Mouse (Mus musculus) urinary bladder, adult 2 months (tissue): Measurements from ENCODE around the gene Npepps. TPM values are rescaled to one million over a fixed set of nuclear protein-coding genes. Genes with fewer than 3 reads are reported as not detected.
"Not testable (repeated sequence)": the region's sequence is repeated elsewhere in the genome, so short reads cannot be mapped to it uniquely, and the experiment has no call there.

ENCODE experiments used
- DNase-seq: peaks from one replicate; pipeline ENCODE4 v3.0.0; 2022; ENCODE audit warnings: low spot score
- polyA plus RNA-seq: library from polyadenylated mRNA; depleted of rRNA; stranded (reverse); fragments of >200 nt; gene quantifications from 2 replicates; pipeline ENCODE4 v1.2.3, GENCODE M21; 2012

Npepps gene
- polyA plus RNA-seq, 1 experiment = 51.6 TPM

GRCm38 (mm10) chr11:97296542-97296941 lies 16.1 kb upstream of the Npepps start:
- no peak for DNase-seq

- DNase-seq = no peak
Observed at GRCm38 (mm10) chr11:97292731-97293130, 12.3 kb upstream of the Npepps start.

DNA sequence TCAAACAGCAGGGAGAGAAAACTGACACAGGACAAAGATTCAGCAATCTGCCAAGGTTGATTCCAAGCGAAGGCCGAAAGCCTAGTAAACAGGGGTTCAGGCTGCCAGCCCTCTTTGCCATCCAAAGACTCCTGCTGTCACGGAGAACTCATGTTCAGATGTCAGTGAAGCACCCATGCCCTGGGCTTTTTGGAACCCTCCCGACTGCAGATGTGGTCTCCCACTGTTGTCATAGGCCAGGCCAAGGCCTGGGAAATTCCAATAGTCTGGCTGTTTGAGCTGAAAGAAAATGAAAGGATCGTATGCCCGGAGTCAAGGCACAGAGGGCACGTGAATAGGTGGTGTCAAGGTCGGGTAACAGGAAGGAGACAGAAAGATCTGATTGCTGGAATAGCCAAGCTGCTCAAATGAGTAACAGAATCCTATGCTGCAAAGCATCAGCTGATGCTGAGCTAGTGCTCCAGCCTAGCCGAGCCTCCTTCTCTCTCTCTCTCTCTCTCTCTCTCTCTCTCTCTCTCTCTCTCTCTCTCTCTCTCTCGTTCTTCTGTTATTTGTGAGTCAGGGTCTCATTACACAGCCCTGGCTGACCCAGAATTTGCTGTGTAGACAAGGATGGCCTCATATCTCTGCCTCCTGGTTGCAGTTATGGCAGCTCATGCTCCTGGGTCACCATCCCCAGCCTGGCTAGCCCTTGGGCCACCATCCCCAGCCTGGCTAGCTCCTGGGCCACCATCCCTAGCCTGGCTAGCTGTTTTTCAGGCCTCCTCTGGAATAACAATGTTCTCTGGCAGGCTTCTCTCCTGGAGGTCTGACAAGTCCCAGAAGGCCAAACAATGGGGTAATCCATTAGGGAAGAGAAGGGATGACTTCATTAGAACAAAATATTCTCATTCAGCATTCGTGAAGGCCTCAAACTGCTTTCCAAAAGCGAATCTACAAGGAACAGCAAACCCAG lies 9.1 kb upstream of the Npepps start:
- no peak for DNase-seq

DNA sequence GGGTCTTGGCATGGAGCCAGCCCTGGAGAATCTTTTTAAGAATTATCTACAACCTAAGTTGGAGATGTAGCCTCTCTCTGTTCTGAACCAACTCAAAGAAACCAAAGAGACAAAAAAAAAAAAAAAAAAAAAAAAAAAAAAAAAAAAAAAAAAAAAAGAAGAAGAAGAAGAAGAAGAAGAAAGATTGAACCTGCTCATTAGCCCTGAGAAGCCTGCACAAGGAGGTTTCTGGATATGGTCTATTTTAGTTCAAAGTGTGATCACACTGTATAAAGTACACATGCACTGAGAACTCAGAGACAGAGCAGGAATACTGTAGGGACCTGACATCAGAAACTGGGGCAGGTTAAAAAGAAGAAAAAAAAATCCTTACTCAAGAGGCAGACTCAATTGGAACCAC lies 7.2 kb upstream of the Npepps start:
- no peak for DNase-seq

GRCm38 (mm10) chr11:97286973-97287372 lies 6.5 kb upstream of the Npepps start:
- DNase-seq = no peak

DNA sequence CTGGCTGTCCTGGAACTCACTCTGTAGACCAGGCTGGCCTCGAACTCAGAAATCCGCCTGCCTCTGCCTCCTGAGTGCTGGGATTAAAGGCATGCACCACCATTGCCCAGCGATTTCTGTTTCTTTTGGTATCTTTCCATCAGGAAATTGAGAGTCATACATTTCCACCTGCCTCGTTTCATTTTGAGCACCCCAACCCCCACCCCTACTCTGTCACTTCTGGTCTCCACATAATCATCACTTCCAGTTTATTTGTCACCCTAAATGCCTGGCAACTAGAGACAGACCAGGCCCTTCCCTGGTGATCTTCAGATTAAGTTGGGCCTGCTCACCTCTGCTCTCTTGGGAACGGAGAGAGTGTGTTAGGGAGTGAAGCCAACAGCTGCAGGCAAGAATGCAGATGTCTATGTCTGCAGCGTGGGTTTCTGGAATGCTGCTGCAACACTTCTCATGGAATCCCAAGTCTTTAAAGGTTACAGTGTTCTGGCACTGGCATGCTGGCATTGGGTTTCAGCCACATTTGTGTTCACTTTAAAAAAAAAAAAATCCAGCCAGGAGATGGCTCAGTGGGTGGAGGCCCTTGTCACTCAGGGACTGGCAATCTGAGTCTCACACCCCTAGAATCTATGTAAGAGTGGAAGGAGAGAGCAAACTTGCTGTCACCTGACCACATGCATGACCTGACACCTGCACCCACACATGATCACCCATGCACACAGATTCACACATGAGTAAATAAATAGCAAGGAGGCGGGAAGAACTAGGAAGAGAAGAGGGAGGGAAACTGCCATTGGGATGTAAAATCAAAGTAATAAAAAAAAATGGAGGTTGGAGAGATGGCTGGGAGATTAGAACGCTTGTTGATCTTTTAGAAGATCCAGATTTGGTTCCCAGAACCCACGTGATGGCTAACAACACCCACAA lies 5.7 kb upstream of the Npepps start:
- DNase-seq = no peak

DNA sequence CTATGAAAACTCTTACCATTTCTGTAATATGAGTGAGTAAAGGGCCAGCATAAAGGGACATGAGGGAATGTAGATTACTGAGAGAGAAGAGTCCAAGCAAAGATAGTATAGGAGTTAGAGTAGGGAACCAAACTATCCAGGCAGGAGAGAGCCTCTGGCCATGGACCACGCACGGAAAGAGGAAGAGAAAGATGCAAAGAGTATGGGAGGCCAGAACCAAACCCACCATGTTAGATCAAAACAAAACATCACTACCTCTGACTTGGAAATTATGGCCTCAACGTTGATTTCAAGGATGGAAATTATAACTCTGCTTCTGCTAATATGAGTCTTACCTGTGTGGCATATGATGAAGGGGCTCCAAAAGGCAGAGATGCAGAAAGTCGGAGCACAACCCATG lies 4.4 kb upstream of the Npepps start:
- DNase-seq = no peak

- no peak for DNase-seq
Observed at GRCm38 (mm10) chr11:97282179-97282578, 1.7 kb upstream of the Npepps start.

- peak; percentile 39 for DNase-seq
Observed at GRCm38 (mm10) chr11:97279405-97280215, 828 bp downstream of the Npepps start.

DNA sequence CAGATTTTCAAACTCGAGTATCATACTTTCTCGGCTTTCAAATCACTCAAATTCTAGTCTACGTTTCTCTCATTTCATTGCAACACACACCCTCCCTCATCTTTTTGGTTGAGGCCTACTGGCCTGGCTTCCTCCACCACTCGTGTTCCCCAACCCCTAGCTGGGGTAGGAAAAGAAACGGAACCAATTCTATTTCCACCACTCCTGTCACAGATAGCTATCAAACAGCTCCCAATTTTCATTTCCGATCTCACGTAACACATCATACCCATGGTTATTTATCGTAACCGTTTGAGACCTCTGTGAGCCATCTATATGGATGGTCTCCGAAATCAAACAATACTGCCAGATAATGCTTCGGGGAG lies 1.4 kb downstream of the Npepps start:
- DNase-seq = no peak

DNA sequence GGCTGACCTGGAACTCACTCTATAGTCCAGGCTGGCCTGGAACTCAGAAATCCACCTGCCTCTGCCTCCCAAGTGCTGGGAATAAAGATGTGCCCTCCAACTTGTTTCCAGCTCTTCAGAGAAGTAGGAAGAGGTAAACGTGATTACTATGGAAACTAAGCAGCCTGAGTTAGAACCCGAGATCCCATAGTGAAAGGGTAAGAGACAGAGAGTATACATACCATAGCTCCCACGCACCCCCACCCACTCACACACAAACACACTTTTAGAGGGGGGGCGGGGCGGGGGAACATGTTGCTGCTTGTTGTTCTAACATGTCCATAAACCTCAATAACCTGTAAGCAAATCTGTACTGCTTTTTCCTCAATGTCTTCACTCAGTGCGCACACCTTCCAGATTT lies 2.0 kb downstream of the Npepps start:
- DNase-seq = no peak

GRCm38 (mm10) chr11:97277166-97277565 lies 3.3 kb downstream of the Npepps start:
- no peak for DNase-seq

DNA sequence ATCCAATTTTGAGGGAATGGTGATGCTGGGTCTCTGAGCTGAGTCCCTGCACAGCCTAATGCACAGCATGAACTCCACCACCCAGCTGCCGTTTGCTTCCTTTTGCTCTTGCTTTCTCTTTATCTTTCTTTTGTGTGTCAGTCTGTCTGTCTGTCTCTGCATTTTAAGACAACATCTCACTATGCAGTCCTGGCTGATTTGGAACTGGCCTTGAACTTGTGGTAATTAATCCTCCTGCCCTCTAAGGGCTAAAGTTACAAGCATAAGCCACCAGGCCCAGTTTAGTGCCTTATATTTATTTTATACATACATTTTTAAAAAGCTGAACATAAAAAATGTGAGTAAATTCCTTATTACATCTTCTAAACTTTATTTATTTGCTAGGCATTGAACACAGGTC lies 4.4 kb downstream of the Npepps start:
- no peak for DNase-seq

DNA sequence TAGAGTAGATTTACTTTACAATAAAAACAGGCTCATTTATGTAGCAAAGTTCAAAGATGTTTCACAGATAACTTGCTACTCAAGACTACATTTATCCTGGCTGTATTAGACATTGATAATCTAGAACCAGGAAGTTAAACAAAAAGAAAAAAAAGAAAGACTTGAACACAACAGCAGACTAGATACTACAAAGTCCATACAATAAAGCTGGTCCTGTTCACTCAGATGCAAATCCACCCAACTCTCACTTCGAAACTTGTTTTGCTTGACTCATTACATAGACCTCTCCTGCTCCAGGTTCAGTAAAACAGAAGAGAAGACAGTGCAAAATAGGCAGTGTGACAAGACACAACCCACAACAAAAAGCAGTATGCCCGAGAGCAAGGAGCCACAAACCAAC lies 5.1 kb downstream of the Npepps start:
- no peak for DNase-seq

GRCm38 (mm10) chr11:97274947-97275346 lies 5.5 kb downstream of the Npepps start:
- not testable (repeated sequence) for DNase-seq

DNA sequence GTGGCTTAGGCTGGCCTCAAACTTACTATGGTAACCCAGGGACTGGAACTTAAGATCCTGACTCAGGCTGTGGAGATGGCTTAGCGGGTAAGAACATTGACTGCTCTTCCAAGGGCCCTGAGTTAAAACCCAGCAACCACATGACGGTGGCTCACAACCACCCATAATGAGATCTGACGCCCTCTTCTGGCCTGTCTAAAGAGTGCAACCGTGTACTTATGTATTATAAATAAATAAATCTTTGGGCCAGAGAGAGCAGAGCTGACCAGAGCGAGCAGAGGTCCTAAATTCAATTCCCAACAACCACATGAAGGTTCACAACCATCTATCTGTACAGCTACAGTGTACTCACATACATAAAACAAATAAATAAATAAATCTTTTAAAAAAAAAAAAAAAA lies 6.8 kb downstream of the Npepps start:
- no peak for DNase-seq

DNA sequence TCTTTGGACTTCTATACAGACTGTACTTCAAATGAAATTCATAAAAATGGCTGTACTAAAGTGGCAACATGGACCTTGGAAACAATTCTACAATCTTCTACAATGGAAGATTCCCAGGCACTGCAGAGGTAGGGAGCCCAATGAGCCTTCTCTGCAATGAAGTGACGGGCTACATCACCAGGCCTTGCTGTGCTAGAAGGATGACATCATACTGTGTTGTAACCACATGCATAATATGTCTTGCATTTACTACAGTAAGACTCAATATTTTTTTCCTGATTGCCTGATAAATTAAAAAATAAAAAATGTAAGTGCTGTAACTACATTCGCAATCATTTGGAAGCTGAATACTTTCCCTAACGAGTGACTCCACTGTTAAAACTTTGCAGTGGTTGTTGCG lies 7.6 kb downstream of the Npepps start:
- DNase-seq = no peak

GRCm38 (mm10) chr11:97270004-97270403 lies 10.4 kb downstream of the Npepps start:
- DNase-seq = not testable (repeated sequence)

GRCm38 (mm10) chr11:97266544-97266943 lies 13.9 kb downstream of the Npepps start:
- not testable (repeated sequence) for DNase-seq

- not testable (repeated sequence) for DNase-seq
Observed at GRCm38 (mm10) chr11:97249649-97250048, 30.8 kb downstream of the Npepps start.

- no peak for DNase-seq
Observed at GRCm38 (mm10) chr11:97246510-97247159, 33.8 kb downstream of the Npepps start.
